Mouse (Mus musculus): ENCODE measurements around the gene Trim12a. TPM values are rescaled to one million over a fixed set of nuclear protein-coding genes. Genes with fewer than 3 reads are reported as not detected.

Trim12a gene
- total RNA-seq (2023): 10 to 100 TPM; 47.0 to 57.4 TPM

GRCm38 (mm10) chr7:104315369-104316080 is at the start of gene Trim12a:
Trim12a (minus strand) TSS chr7:104315466.

GRCm38 (mm10) chr7:104352717-104353599 is 37.7 kb upstream of the Trim12a start, which contains the start of gene Trim12c:
Trim12c (minus strand) TSS chr7:104353362.

GRCm38 (mm10) chr7:104329171-104329570 is 13.9 kb upstream of the Trim12a start, which contains the start of gene Trim34b:
Trim34b (plus strand) TSS chr7:104329471.

GRCm38 (mm10) chr7:104287576-104288443 is 27.5 kb downstream of the Trim12a start, which contains the start of gene Trim5:
Trim5 (minus strand) TSS chr7:104288094.

Other genes with a start within 250 kb of the Trim12a start
- not detected for gene Olfr644, start 243.6 kb downstream of the Trim12a start, total RNA-seq (2023)
- gene Olfr645, start 230.0 kb downstream of the Trim12a start, total RNA-seq (2023): not detected
- gene Olfr646, start 210.6 kb downstream of the Trim12a start, total RNA-seq (2023): under 1 TPM in 1 of 2 experiments, not detected in 1; 0.13 TPM
- gene Ubqln5, start 185.6 kb downstream of the Trim12a start, total RNA-seq (2023): not detected
- gene Olfr643, start 178.1 kb downstream of the Trim12a start, total RNA-seq (2023): not detected
- gene Ubqln3, start 172.2 kb downstream of the Trim12a start, total RNA-seq (2023): not detected
- gene Ubqlnl, start 164.9 kb downstream of the Trim12a start, total RNA-seq (2023): not detected
- not detected for gene Olfm5, start 150.6 kb downstream of the Trim12a start, total RNA-seq (2023)
- gene Olfr648, start 132.1 kb downstream of the Trim12a start, total RNA-seq (2023): under 1 TPM; 0.13 to 0.22 TPM
- not detected for gene Olfr649, start 119.5 kb downstream of the Trim12a start, total RNA-seq (2023)
- 1 to 10 TPM; 1.6 TPM for gene Trim6, start 96.7 kb downstream of the Trim12a start, total RNA-seq (2023)
- 10 to 100 TPM; 13.9 to 19.6 TPM for gene Trim34a, start 71.0 kb downstream of the Trim12a start, total RNA-seq (2023)
- gene Trim5, start 27.4 kb downstream of the Trim12a start, total RNA-seq (2023): 10 to 100 TPM; 11.2 to 12.9 TPM
- gene Trim34b, start 14.0 kb upstream of the Trim12a start, total RNA-seq (2023): under 1 TPM; 0.68 to 0.79 TPM
- 10 to 100 TPM; 26.0 to 29.6 TPM for gene Trim12c, start 37.9 kb upstream of the Trim12a start, total RNA-seq (2023)
- 10 to 100 TPM; 50.6 to 69.0 TPM for gene Trim30b, start 54.4 kb upstream of the Trim12a start, total RNA-seq (2023)
- under 1 TPM; 0.33 to 0.86 TPM for gene Trim30c, start 85.4 kb upstream of the Trim12a start, total RNA-seq (2023)
- 10 to 100 TPM; 40.5 to 56.3 TPM for gene Trim30a, start 149.7 kb upstream of the Trim12a start, total RNA-seq (2023)
- 10 to 100 TPM in 1 of 2 experiments, 1 to 10 TPM in 1; 8.4 to 13.4 TPM for gene Trim30d, start 192.4 kb upstream of the Trim12a start, total RNA-seq (2023)
- gene Olfr651, start 234.7 kb upstream of the Trim12a start, total RNA-seq (2023): not detected
- not detected for gene Olfr652, start 245.4 kb upstream of the Trim12a start, total RNA-seq (2023)

Measured in neutrophil, adult 83 days (primary cell).